In the genomic region with DNA sequence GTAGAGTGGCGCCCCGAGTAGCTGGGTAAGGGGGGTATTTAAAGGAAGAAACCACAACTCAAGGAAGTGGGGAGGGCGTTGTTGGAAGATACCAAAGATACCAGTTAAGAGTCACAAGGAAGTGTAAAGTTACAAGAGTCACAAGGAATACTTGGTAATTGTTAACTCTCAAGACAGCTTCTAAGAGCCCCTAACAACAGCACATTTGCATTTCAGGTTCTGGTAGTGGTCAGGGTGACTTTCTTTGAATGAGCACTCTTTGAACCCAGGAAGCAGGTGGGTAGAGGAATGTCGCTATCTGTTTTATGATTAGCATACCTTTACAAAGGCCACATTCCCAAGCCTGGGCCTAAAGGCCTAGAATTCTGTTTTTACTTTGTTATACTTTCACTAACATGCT, we compare ENCODE assay signal across 19 mouse cellular contexts. TPM values are rescaled to one million over a fixed set of nuclear protein-coding genes. Genes with fewer than 3 reads are reported as not detected.
A peak's percentile ranks its signal among the peaks of the same experiment; 100 is the strongest.
DNase-seq lines count a peak whose midpoint lies in the region; TF ChIP-seq lines count a peak whose summit lies in the region.
"Not testable (repeated sequence)": the region's sequence is repeated elsewhere in the genome, so short reads cannot be mapped to it uniquely, and the experiment has no call there.
"Had no signal": no experiment of that assay in that cellular context is flagged by ENCODE, and none has a peak within 500 bp of the region (broad histone marks: within the 10 kb centered on the region; RNA-seq: fewer than 3 reads in every experiment).

No protein-coding gene starts in this region.

- not testable (repeated sequence) for TF ChIP-seq POLR2A in ES-Bruce4 (IDR thresholded peaks at IDR 0.05; ENCODE audit: insufficient read depth, low read length)

- H3K27me3 ChIP-seq in ES-Bruce4 (ENCODE audit: control insufficient read depth, insufficient read depth, low read length, poor library complexity, severe bottlenecking) = not testable (repeated sequence)

- H3K27ac ChIP-seq in ES-Bruce4 (ENCODE audit: insufficient read depth, low read length) (peak overlapping the region; percentile 75; the same call in 1 of the 2 replicates), ES-E14 (ENCODE audit: insufficient read depth, low read depth, low read length, poor library complexity, severe bottlenecking) (peak overlapping the region; percentile 63; the same call in 1 of the 2 replicates)

- H3K9me3 ChIP-seq in ES-Bruce4 (replicated peaks; ENCODE audit: control insufficient read depth, insufficient read depth, low read length, poor library complexity, severe bottlenecking) = peaks cover 20% of the 10 kb centered on the region
- H3K9me3 ChIP-seq in ES-E14 (ENCODE audit: control insufficient read depth, insufficient read depth, low read depth, low read length) = not testable (repeated sequence)

- not testable (repeated sequence) for TF ChIP-seq CTCF in ES-Bruce4 (IDR thresholded peaks at IDR 0.05; ENCODE audit: low read depth, low read length)

- not testable (repeated sequence) for H3K36me3 ChIP-seq in ES-Bruce4 (ENCODE audit: control insufficient read depth, insufficient read depth, low read length, poor library complexity, severe bottlenecking); ES-E14 (ENCODE audit: control insufficient read depth, insufficient read depth, low read length, poor library complexity, severe bottlenecking)

- in situ Hi-C loops in ES-E14 (cut with MboI; ENCODE audit: low sequenced_read_pairs in 2 of 2, unreplicated experiment in 2 of 2) = loop anchor here in 1 of 2 experiments (25.0 kb wide), 1 partner anchor 406 kb away; a partner anchor contains a TSS

- H3K9ac ChIP-seq in ES-Bruce4 (ENCODE audit: low read depth, poor library complexity, severe bottlenecking); ES-E14 (ENCODE audit: insufficient read depth, low read depth, low read length, poor library complexity, severe bottlenecking): not testable (repeated sequence)

- DNase-seq in ES-CJ7 (ENCODE audit: low read depth, low spot score) (peak; percentile 60), R1 (ENCODE audit: low read depth, low spot score) (peak; percentile 90), ZHBTc4 (ENCODE audit: low read depth, low spot score) (peak; percentile 69)
- not testable (repeated sequence) for DNase-seq in ES-E14 (ENCODE audit: low read depth, low spot score)
- peak; percentile 14 for DNase-seq in kidney, adult 11 months

- H3K4me1 ChIP-seq in ES-Bruce4 (ENCODE audit: control insufficient read depth, insufficient read depth, low read length); ES-E14 (ENCODE audit: control insufficient read depth in 2 of 2, insufficient read depth in 2 of 2, low read length in 2 of 2, poor library complexity in 1 of 2): not testable (repeated sequence)

- H3K4me3 ChIP-seq in ES-Bruce4 (ENCODE audit: low read depth, low read length); ES-E14 (ENCODE audit: insufficient read depth in 1 of 2, low read depth in 1 of 2, low read length in 2 of 2, poor library complexity in 1 of 2, severe bottlenecking in 1 of 2): not testable (repeated sequence)

- not testable (repeated sequence) for TF ChIP-seq EP300 in ES-Bruce4 (IDR thresholded peaks at IDR 0.05; ENCODE audit: insufficient read depth, low read depth, low read length)

RNA-seq across cellular contexts. Expression of a gene that starts 28.6 kb away (rescaled TPM):
- 0.32 and 0.46 TPM in 2 replicates for polyA plus RNA-seq in ES-Bruce4 (2011; ENCODE audit: insufficient read depth, insufficient read length, low read depth, missing spikeins)
- total RNA-seq in ES-E14 (2012; rRNA removed) = 0.16 TPM in 1 of 2 replicates, not detected in the other
- total RNA-seq: adrenal gland, adult 18-20 months; adrenal gland, adult 2 months; adrenal gland, adult 8-10 months; adrenal gland, postnatal 10 days; adrenal gland, postnatal 14 days; adrenal gland, postnatal 25 days; adrenal gland, postnatal 36 days; adrenal gland, postnatal 4 days; CH12.LX had no signal
- polyA plus RNA-seq: activated CD4-positive, CD25-positive, alpha-beta regulatory T cell, adult 4 months; adrenal gland, adult 2 months; C2C12; CD4-positive, CD25-positive, alpha-beta regulatory T cell, adult 4 months; Patski had no signal
